Mouse (Mus musculus) lung, adult 2 months (tissue): ENCODE data around the gene Nme4.

Experiments used
- CTCF ChIP-seq: fragments of 200-500 bp; IDR thresholded peaks from 2 replicates; pipeline ENCODE4 v1.5.1; 2011; ENCODE audit warnings: mild to moderate bottlenecking, low read length, control low read depth; ENCODE audit not compliant: insufficient read depth
- POLR2A ChIP-seq: fragments of 200-500 bp; IDR thresholded peaks from 2 replicates; pipeline ENCODE4 v1.6.1; 2011; ENCODE audit warnings: low read depth, mild to moderate bottlenecking, control low read depth, low read length, borderline replicate concordance; ENCODE audit errors: extremely low read depth

GRCm38 (mm10) chr17:26115956-26116487 lies 20.6 kb upstream of the Nme4 start:
- TF ChIP-seq POLR2A (no peak), CTCF (no peak)
